Mouse (Mus musculus): ENCODE measurements at regions not wholly inside any gene's neighbourhood (a gene's known extent, or its start where the extent isn't known, plus 50 kb on each side); places are given as distances from the start of the nearest gene placed in this dataset.

DNA sequence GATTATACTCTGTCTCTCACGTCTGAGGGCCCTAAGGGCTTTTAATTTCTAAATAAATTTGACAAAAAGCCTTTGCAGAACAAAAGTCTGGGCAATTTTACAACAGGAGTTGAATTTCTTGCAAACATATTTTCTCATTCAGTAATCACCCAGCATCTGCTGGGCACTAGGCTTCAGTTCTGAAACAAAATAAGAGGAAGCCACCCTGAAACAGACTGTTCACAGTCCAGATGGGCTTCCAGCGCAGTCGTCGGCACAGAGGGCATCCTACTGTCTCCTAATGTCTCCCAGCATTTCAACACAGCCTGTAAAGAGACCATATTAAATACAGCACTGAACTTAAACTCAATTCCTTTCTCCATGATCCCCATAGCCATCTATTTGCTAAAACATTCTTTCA is 324.5 kb upstream of the Trib2 start:
- no peak for DNase-seq (ENCODE audit: low read depth, low spot score)

DNA sequence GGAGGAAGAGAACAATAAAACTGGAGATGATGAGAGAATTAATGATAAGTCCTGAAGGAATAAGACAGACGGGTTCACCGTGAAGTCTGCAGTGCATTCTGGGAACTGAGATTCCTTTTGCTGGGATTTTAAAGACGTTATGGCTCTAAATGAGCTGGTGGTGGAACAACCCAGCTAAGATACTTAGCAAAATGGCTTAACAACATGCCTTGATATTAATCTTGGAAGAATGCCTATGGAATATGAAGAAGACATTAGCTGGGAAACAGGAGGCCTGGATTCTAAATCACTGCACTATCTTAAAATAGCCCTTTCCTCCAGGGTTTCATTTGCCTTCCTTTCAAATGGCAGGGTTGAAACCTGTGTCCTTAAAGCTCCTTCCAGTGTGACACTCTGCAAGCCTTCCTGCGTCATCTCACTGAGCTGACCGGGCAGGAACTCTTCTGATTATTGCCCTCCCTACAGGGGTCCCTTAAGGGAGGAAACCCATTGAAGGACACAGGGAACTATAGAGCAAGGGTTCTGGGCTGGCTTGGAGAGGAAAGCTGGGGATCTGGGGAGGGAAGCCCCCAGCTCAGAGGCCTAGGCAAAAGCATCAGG is 323.9 kb upstream of the Trib2 start:
- no peak for DNase-seq (ENCODE audit: low read depth, low spot score)

DNA sequence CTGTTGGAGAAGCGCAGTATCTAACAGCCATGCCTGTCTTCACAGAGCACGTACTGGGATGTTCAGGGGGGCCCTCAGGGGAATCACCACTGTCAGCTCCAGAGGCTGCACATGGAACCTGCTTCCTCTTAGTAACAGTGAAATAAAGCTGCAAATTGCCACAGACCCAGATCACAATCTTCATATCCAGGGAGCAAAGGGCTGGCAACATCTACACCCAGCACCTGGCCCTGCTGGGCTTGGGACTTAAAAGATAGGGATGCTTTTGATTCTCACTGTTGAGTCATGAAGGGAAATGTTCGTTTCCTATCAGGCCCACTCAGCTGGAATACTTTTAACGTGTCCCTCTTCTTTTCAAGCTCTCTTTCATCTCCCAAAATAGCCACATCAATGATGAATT is 322.4 kb upstream of the Trib2 start:
- no peak for DNase-seq (ENCODE audit: low read depth, low spot score)

DNA sequence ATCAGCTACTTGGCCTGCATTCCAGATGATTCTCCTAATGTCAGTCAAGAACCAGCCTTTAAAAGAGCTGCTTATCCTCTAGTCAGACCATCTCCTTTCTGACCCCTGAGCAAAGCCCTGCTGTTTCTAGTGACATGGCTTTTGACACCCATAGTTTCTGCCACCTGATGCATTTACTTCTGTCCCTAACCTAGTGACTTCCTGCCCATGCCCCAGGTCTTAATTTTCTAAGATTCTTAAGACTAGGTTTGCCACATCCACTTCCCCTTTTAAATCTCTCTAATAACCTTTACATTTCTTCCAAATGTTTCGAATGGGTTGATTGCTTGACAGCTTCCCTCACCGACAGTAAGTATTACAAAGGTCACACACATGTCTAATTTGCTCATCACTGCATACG is 321.1 kb upstream of the Trib2 start:
- no peak for DNase-seq (ENCODE audit: low read depth, low spot score)

DNA sequence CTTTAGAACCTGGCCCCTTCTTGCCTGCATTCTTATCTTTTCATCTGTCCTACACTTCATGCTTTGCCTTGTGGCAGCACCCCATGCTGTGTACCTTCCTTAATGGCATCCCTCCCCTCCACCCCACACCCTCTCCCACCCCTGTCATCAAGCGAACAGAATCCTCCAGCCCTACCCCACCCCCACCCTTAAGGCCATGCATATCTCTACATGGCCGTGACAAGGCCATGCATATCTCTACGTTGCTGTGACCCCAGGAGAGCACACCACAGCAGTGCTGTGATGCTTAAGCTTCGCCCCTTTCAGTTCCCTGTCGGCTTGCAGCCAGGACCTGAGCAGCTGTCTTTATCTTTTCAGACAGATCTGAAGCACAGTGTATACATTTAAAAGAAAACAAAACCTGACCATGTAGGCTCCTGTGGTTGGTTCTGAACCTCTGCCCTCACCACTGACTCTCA is 319.5 kb upstream of the Trib2 start:
- DNase-seq (ENCODE audit: low read depth, low spot score): peak; percentile 98

DNA sequence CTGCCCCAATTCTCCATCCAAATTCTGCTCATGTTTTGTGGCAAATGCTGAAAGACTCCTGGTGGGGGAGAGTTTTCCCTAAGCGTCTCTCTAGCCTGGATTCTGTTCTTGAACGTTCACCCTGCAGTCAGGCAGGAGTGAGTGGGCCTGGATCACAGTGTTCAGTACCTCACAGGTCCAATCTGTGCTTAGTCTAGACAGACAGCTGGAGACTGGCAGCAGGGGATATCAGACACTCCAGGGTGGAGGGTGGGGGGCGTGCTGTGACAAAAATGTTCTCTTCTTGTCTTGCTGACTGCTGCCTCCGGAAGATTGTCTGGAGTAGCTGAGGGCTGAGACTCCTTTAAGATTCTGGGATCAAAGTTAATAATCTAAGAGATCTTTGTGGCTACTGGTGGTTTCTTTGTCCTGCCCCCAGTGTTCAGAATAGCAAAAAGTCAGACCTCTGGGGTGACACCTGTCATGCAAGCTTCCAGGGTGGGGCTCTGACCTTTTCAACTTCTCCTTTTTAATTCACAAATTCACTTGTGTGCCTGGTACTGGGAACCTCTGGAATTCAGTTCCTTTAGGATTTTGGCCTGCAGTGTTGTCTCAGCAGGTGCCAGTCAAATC is 319.0 kb upstream of the Trib2 start:
- DNase-seq (ENCODE audit: low read depth, low spot score): no peak

DNA sequence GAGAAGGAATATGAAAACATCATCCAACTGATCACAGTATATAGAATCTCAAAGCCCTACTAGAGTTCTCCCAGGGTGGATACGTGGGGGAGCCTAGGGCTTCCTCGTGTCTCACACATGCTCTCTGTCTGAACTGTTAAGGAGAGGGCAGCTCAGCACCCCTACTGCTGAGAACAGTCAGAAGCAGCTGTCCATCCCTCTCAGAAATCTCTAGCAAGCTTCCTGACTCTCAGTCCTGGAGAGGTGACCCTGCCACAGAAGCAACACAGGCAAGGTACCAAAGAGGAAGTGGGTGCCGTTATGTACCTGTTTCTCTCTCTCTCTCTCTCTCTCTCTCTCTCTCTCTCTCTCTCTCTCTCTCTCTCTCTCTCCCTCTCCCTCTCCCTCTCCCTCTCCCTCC is 317.7 kb upstream of the Trib2 start:
- DNase-seq (ENCODE audit: low read depth, low spot score): no peak

DNA sequence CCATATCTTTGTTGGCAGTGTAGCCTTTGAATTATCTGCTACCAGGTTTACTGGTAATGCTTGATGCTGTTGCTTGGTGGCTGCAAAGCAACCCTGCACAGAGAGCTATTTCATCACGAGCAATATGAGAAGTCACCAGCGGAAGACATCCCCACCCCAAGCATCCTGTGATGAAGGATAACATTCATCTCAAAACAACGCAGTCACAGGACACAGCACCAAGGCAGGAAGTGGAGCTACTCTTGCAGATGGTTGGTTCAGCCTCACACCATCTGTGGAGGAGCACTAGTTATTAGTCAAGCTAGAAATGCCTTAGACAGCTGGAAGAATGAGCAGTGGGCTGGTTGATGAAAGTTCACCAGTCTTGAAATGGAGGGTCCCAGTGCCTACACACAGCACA is 316.5 kb upstream of the Trib2 start:
- no peak for DNase-seq (ENCODE audit: low read depth, low spot score)

DNA sequence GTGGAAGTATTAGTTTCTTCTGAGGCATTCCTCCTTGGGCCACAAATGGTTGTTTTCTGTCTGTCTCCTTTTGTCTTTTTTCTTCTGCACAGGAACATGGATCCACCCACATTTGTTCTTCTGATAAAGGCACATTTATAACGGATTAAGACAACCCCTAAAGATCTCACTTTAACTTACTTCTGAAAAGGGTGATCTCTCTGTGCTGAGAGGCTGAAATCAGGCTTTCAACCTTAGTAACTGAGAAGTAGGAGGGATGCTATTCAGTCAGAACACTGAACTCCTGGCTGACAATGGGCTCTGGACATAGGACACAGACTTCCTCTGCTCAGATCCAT is 315.0 kb upstream of the Trib2 start:
- peak; percentile 30 for DNase-seq (ENCODE audit: low read depth, low spot score)

DNA sequence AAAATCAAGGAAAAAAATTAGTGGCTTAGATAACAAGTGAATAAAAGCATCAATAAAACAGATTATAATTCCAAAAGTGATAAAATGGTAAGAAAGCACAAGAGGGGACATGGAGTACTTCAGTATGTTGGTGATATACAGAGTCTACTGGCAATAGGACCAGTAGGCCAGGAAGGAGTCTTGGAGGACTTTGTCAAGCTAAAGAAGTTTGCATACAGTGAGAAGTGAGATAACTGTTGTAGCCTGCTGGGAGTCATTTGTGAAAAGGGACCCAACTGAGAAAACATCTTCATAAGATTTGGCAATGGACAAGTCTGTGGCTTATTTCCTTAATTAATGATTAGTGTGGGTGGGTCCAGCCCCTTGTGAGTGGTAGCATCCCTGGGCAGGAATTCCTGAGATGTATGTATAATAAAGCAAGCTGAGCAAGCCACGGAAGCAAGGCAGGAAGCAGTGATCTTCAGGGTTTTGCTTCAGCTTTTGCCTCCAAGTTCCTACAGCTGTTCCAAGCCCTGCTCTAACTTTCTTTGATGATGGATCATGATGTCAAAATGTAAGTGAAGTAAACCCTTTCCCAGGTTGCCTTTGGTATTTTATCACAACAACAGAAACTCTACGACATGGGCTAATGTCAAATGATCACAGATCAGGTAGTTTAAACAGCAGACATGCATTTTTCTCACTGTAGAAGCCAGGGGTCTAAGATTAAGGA is 314.5 kb upstream of the Trib2 start:
- peak; percentile 12 for DNase-seq (ENCODE audit: low read depth, low spot score)

DNA sequence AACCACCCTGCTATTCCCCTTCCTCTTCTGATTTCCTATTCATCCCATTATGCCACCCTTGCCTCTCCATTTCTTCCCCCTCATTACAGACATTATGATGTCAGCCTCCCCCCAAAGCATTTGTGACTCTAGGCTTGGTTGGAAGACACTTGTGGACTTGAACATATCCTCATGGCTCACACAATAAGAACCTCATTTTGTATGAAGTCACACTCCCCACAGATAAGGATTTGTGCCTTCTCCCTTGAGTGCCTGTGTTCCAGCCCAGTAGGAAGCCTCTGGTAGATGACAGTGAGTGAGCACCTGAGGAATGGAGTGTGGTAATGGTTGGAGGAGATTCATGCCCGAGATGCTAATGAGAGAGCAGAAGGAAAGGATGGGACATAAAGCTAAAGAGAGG is 313.9 kb upstream of the Trib2 start:
- DNase-seq (ENCODE audit: low read depth, low spot score): no peak

DNA sequence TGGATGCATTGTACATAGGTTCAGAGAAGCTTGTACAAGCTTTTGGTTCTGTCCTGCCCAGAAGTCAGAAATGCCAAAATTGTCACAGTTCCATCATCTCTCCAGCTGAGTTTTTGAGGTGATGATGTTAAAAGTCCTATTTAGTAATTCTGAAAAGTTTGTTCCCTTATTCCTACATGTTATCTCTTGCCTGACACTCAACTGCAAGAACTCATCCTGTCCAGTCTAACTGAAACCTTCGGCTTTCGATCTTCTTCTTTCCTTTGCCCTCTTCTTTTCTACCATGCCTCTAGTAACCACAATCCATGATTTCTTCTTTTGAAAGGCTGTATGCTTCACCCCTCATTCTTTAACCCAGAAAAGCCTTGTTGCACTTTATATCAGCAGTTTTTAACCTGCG is 313.2 kb upstream of the Trib2 start:
- DNase-seq (ENCODE audit: low read depth, low spot score): no peak

DNA sequence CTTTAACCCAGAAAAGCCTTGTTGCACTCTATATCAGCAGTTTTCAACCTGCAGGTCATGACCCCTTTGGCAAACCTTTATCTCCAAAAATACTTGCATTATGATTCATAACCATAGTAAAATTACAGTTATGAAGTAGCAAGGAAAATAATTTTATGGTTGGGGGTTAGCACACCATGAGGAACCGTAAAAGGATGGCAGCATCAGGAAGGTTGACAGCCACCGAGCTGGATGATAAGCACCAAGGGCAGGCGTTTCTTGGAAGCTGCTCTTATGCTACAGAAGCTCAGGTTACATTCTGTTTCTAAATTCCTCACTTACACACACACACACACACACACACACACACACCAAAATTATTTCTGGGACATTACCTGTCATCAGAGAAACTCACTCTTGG is 312.5 kb upstream of the Trib2 start:
- DNase-seq (ENCODE audit: low read depth, low spot score): no peak

DNA sequence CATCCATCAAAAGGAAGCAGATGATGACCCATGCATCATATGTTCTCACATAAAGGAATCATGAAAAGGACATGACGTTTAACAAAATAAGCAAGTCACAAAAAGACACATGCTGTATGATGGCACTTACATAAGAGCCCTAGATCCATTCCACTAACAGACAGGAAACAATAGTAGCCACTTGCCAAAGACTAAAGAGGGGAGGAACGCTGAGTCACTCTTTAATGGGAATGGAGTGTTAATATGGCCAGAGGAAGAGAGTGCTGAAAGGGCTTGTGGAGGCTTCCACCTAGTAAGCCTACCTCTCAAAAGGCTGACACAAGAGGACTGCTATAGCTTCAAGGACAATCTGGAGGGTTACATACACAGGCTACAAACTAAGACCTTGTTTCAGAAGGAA is 308.2 kb upstream of the Trib2 start:
- DNase-seq (ENCODE audit: low read depth, low spot score): no peak

DNA sequence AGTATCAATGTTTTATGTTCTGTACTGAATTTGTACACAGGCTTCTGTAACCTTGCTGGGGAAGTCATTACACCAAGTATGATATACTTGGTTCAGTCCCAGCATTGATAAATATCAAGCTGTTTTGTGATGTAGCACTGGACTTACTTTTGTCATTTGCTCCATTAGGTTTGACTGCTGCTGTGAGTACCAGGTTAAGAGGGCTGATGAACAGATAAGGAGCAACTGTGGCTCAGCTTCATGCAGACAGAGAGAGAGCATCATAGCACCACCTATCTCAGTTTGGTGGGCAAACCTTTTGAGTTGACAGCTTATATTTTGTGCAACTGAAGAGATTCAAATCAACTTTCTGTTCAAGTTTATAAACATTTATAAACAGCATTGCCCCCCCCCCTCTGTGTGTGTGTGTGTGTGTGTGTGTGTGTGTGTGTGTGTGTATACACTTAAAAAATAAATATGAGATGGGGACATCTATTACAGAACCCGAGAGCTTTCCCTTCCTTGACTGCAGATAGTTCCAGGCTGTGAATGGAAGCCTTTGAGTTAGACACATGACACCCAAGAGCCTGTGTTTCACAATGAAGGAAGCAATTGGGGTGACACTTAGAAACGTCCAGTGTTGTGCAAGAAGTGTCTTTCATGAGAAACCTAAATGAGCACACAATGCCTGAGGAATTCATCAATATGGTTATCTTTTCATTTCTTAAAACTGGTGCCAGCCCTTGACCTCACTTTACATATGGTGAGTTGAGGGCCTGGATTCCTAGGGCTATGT is 305.8 kb upstream of the Trib2 start:
- DNase-seq (ENCODE audit: low read depth, low spot score): no peak

DNA sequence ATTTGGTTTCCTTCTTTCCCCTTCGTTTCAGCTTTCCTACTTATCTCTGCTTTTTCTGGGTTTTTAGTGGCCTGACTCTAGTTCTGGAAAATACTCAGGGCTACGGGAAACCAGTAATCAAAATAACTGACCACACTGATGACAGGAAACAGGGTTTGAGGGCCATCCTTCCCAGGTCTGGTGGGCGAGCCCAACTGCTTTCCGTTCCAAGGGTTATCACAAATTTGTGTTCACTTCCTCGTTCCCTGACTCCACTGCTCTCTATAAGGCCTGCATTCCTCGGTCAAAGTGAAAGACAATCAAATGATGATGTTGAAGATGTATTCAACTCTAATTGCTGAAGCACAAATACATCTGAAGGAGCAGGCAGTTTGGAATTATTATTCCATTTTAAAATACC is 305.1 kb upstream of the Trib2 start:
- DNase-seq (ENCODE audit: low read depth, low spot score): no peak

DNA sequence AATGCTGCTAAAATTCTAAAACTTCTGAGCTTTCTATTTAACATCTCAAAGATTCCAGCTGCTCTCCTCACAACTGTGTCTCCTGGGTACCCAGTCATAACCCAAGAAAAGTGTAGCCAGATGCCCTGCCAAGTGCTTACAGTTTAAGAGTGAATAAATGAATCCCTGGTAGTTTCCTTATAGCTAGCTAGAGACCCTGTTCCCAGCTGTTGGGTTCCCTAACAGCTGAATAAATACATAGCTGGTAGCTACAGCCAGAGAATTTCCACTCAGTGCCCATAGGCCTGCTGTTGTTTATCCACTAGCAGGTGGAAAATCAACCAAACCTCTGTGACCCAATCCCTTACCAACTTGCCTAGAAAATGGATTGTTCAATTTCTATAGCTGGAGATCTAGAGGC is 302.0 kb upstream of the Trib2 start:
- no peak for DNase-seq (ENCODE audit: low read depth, low spot score)

DNA sequence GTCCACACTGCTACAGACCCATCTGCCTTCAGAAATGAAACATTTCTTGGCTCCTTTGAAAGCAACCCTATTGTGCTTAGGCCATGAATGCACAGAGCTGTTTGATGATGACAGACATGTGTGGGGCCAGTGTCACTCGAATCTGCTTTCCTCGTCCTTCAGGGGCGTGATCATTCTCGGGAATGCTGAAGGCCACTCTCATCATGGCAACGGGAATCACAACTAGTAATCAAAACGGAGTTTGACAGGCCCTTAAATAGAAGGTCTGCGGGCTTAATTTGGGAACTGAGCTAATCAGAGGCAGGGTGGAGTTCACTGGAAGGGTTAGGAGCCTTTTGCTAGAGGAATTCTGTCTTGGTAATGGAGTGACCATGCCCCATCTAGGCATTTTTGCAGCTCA is 290.2 kb upstream of the Trib2 start:
- DNase-seq (ENCODE audit: low read depth, low spot score): no peak

DNA sequence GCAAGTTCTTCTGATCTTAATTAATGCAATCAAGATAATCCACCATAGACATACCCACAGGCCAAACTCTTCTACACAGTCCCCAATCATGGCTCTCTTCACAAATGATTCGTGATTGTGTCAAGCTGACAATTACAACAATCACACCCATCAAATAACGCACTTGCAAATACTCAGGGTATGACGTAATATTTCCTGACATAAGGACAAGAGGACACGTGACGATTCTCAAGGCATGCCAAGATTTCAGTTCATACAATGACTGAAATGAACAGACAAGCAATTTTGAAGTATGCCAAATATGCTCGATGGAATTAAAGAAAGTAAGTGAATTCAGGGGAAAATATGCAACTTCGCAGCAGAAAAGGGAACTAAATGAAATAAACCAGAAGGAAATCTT is 282.1 kb upstream of the Trib2 start:
- no peak for DNase-seq (ENCODE audit: low read depth, low spot score)

DNA sequence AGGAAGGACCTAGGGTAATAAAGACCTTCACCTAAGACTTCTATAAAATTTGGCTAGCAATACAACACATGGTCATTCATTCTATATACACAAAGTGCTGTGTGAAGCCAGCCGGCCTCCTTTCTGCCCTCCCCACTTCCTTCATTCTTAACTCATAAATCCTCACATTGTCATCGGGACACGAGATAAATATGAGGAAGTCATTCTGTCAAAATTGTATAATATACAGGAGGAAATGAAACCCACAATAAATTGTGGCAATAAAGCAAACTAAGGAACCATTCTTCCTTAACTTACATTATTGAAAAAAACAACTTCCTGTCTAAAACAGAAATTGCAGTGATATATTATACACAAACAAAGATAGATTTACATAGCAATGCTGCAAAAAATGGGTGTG is 275.9 kb upstream of the Trib2 start:
- no peak for DNase-seq (ENCODE audit: low read depth, low spot score)

DNA sequence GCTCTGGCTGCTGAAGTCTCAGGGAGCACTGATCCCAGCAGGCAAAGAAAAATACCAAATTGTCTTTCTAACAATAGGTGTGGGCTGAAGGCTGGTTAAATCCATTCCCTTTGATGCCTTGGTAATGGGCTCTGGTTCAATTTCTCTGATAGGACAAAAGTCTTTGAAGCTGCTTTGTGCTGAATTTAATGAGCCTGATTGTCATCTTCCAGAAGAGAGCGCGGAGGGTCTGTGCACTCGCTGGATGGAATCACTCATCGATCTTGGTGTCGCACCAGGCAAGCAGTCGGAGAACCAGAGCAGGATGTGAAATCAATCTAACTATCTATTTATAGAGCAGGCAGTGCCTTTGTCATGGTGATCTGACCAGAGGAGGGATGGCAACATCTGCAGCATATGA is 274.6 kb upstream of the Trib2 start:
- peak; percentile 11 for DNase-seq (ENCODE audit: low read depth, low spot score)

DNA sequence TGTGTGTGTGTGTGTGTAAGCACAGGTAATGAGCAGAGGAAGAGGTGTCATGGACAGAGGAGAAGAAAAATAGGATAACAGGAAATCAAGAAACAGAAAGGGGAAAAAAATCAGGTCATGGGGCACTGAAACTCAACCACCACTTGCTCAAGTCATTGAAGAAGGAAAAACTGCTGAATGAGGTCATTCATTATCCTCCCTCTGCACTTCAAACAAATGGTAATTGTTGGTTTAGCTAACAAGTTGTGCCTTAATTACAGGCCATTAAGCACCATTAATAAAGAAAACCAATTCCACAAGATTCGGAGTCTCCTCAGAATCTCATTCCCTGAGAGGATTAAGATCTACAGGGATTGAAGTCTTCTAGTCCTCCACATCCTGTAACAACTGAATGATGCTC is 266.5 kb upstream of the Trib2 start:
- no peak for DNase-seq (ENCODE audit: low read depth, low spot score)

DNA sequence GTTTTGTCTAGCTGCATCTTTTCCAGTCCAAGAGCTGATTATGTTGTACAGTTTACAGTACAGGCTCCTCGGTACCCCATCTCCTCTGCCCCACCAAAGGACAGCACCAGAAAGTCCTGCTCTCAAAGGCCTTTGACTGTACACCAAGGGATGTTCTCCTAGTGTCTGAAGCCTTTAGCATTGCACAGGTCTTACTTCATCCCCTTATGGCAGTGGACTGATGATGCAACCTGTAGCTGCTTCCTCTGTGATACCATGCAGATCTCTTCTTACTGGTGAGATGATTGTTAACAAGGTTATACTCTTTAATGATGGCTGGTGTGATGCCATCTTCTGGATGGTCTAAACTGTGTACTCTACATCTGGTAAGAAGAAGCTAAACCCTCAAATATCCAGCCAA is 260.5 kb upstream of the Trib2 start:
- DNase-seq (ENCODE audit: low read depth, low spot score): no peak

All from R1 (cell line).